Mouse (Mus musculus): Measurements from ENCODE around the gene Akap14. TPM values are rescaled to one million over a fixed set of nuclear protein-coding genes. Genes with fewer than 3 reads are reported as not detected.

Gene Akap14
- total RNA-seq (2012; rRNA removed): not detected in 2 replicates
- total RNA-seq (2014; rRNA removed): not detected in 2 replicates
- polyA plus RNA-seq (2012; ENCODE audit: insufficient read length, low read depth): 0.17 TPM in 1 of 2 replicates, not detected in the other

- Histone ChIP-seq H3K9me3 (replicated peaks; ENCODE audit: low read length) (no peaks in the 10 kb centered on the region), H3K4me3 (replicated peaks in 1 of 3; ENCODE audit: low read depth in 2 of 3, low read length in 2 of 3, poor library complexity in 1 of 3) (no peak within 1 kb of the TSS), H3K4me1 (ENCODE audit: control insufficient read depth in 1 of 2, insufficient read depth in 2 of 2) (peaks cover 0 to 5% of the 10 kb centered on the region in 2 experiments; a peak in 2 of 4 replicates), H3K79me2 (replicated peaks; ENCODE audit: control insufficient read depth, extremely low read depth, insufficient read depth, poor library complexity, severe bottlenecking) (no peaks in the 10 kb centered on the region), H3K9ac (ENCODE audit: insufficient read depth, low read depth) (no peak within 1 kb of the TSS), H3K27me3 (replicated peaks) (no peaks in the 10 kb centered on the region), H3K27ac (ENCODE audit: insufficient read depth, low read depth) (no peak within 1 kb of the TSS), H3K4me2 (ENCODE audit: insufficient read depth, low read depth, poor library complexity, severe bottlenecking) (no peak within 1 kb of the TSS), H3K36me3 (replicated peaks in 1 of 2; ENCODE audit: control insufficient read depth in 1 of 2, insufficient read depth in 1 of 2, low read length in 1 of 2) (no peaks in the 10 kb centered on the region)
- in situ Hi-C loops (cut with MboI; ENCODE audit: low pct_ligation_motif_present, low pct_unique_long_range_greater_than_20kb, low sequenced_read_pairs): no loop called here
- no peak for TF ChIP-seq UBTF (IDR thresholded peaks at IDR 0.05; ENCODE audit: low read depth, low read length)
- TF ChIP-seq IRF4 (IDR thresholded peaks at IDR 0.05; ENCODE audit: low read depth, low read length): no peak
- no peak for TF ChIP-seq RCOR1 (conservative IDR thresholded peaks at IDR 0.05; ENCODE audit: low read depth, low read length)
- no peak for TF ChIP-seq JUN (IDR thresholded peaks at IDR 0.05; ENCODE audit: insufficient read depth, low read depth, low read length)
- TF ChIP-seq USF1 (IDR thresholded peaks at IDR 0.05; ENCODE audit: low read depth, low read length): no peak
- TF ChIP-seq JUND (conservative IDR thresholded peaks at IDR 0.05; ENCODE audit: low read depth, low read length): no peak
- no peak for TF ChIP-seq POLR2A (IDR thresholded peaks at IDR 0.05; ENCODE audit: low read depth, low read length)
- TF ChIP-seq POLR2AphosphoS2 (IDR thresholded peaks at IDR 0.05; ENCODE audit: low read depth, low read length): no peak
- no peak for TF ChIP-seq MAFK (IDR thresholded peaks at IDR 0.05; ENCODE audit: insufficient replicate concordance, low read length)
- dilution Hi-C loops (cut with MboI; ENCODE audit: extremely low pct_ligation_motif_present, extremely low pct_unique_long_range_greater_than_20kb, low sequenced_read_pairs): no loop called here
- no peak for DNase-seq (ENCODE audit: extremely low read depth)
Measured at GRCm38 (mm10) chrX:37168742-37169141, at the start of gene Akap14. Gene Akap14, minus strand, starts transcription at chrX:37168842.

DNA sequence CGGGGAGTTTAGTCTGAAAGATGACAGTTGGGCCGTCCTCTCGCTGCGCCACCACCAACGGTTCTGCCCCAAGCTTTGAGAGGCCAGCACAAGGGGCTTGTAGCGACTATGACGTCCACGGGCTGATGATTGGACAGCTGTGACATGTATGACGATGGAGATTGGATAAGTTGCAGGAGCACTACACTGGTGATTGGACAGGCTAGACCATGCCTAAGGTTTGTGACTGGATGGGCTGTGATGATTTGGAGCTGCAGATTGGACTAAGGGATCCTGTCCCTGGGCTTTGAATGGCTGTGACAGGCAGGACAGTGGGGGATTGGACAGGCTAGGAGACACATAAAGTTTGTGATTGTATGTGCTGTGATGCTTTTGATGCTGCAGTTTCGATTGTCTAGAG, 42.3 kb upstream of the Akap14 start, which contains the start of gene Gm9:
Gm9 (minus strand) TSS at position 101 of the 400 bp plus-strand sequence.
- H3K4me1 ChIP-seq (ENCODE audit: control insufficient read depth in 1 of 2, insufficient read depth in 2 of 2): no peaks in the 10 kb centered on the region
- no peak within 1 kb of the TSS for H3K4me3 ChIP-seq (replicated peaks in 1 of 3; ENCODE audit: low read depth in 2 of 3, low read length in 2 of 3, poor library complexity in 1 of 3)
- dilution Hi-C loops (cut with MboI; ENCODE audit: extremely low pct_ligation_motif_present, extremely low pct_unique_long_range_greater_than_20kb, low sequenced_read_pairs) (no loop called here), in situ Hi-C loops (cut with MboI; ENCODE audit: low pct_ligation_motif_present, low pct_unique_long_range_greater_than_20kb, low sequenced_read_pairs) (no loop called here)
- no peaks in the 10 kb centered on the region for H3K79me2 ChIP-seq (replicated peaks; ENCODE audit: control insufficient read depth, extremely low read depth, insufficient read depth, poor library complexity, severe bottlenecking)
- H3K9ac ChIP-seq (ENCODE audit: insufficient read depth, low read depth): no peak within 1 kb of the TSS
- no peak for DNase-seq (ENCODE audit: extremely low read depth)
- no peak for TF ChIP-seq MEF2A (IDR thresholded peaks at IDR 0.05; ENCODE audit: borderline replicate concordance, low read depth, low read length)
- no peak for TF ChIP-seq UBTF (IDR thresholded peaks at IDR 0.05; ENCODE audit: low read depth, low read length)
- no peak for TF ChIP-seq ZC3H11A (IDR thresholded peaks at IDR 0.05; ENCODE audit: low read depth, low read length)
- TF ChIP-seq RAD21 (IDR thresholded peaks at IDR 0.05; ENCODE audit: low read depth, low read length): no peak
- no peak for TF ChIP-seq ETS1 (conservative IDR thresholded peaks at IDR 0.05; ENCODE audit: low read depth, low read length)
- no peak for TF ChIP-seq NELFE (IDR thresholded peaks at IDR 0.05; ENCODE audit: low read depth, low read length)
- TF ChIP-seq NRF1 (IDR thresholded peaks at IDR 0.05; ENCODE audit: low read depth, low read length): no peak
- TF ChIP-seq CHD2 (IDR thresholded peaks at IDR 0.05; ENCODE audit: low read length): no peak
- no peak for TF ChIP-seq ELF1 (IDR thresholded peaks at IDR 0.05; ENCODE audit: low read depth, low read length)
- TF ChIP-seq SMC3 (IDR thresholded peaks at IDR 0.05; ENCODE audit: low read depth, low read length): no peak
- no peak for TF ChIP-seq MAZ (IDR thresholded peaks at IDR 0.05; ENCODE audit: low read depth, low read length)
- no peak for TF ChIP-seq E2F4 (IDR thresholded peaks at IDR 0.05; ENCODE audit: insufficient replicate concordance, low read depth, low read length)
- no peak for TF ChIP-seq USF2 (conservative IDR thresholded peaks at IDR 0.05; ENCODE audit: low read depth, low read length)
- TF ChIP-seq CTCF (conservative IDR thresholded peaks at IDR 0.05 in 1 of 2, IDR thresholded peaks at IDR 0.05 in 1 of 2; ENCODE audit: low read depth in 2 of 2, low read length in 2 of 2): no peak
- no peak for TF ChIP-seq KAT2A (IDR thresholded peaks at IDR 0.05; ENCODE audit: insufficient replicate concordance, low read length)
- H3K36me3 ChIP-seq (replicated peaks in 1 of 2; ENCODE audit: control insufficient read depth in 1 of 2, insufficient read depth in 1 of 2, low read length in 1 of 2): no peaks in the 10 kb centered on the region
- no peaks in the 10 kb centered on the region for H3K9me3 ChIP-seq (replicated peaks; ENCODE audit: low read length)
- no peaks in the 10 kb centered on the region for H3K27me3 ChIP-seq (replicated peaks)
- H3K27ac ChIP-seq (ENCODE audit: insufficient read depth, low read depth): no peak within 1 kb of the TSS
- H3K4me2 ChIP-seq (ENCODE audit: insufficient read depth, low read depth, poor library complexity, severe bottlenecking): no peak within 1 kb of the TSS

All from CH12.LX (cell line).